Mouse (Mus musculus): ENCODE measurements around the gene Gzmk.

Gene Gzmk

DNA sequence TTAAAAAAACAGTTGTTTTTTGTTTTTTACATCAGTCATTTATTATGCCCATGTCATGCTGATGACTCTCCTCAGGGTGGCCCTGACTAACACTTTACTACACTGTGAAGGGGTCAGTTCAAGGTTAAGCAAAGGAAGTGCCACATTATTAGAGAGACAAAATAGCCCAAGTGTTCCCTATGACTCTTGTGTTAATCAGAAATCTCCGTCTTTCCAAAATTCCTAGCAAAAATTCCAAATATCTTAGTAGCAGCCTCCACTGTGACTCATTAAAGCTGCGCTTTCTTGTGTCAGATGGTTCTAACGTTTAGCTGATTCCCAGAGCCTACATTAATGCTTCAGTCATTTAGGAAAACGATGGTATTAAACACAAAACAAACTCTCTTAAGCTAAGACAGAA lies 23.5 kb downstream of the Gzmk start:
- no peak for DNase-seq (ENCODE audit: low spot score)

DNA sequence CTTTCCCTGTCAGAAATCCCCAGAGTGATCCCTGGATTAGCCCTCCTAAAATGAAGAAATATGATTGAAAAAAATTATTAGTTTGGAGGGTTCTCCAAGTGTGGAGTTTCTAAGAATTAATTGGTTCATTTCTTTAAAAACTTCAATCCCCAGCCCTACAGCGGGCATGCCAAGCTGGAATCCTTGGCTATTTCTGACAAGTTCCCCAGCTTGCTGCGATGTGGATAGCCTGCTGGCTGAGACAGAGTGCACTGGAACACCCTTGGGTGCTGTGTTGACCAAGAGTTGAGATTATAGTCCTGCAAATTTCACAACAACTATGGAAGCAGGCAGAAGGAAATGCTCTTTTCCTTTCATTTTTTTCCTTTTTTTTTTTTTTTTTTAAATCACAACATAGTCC lies 24.1 kb downstream of the Gzmk start:
- DNase-seq (ENCODE audit: low spot score): no peak

DNA sequence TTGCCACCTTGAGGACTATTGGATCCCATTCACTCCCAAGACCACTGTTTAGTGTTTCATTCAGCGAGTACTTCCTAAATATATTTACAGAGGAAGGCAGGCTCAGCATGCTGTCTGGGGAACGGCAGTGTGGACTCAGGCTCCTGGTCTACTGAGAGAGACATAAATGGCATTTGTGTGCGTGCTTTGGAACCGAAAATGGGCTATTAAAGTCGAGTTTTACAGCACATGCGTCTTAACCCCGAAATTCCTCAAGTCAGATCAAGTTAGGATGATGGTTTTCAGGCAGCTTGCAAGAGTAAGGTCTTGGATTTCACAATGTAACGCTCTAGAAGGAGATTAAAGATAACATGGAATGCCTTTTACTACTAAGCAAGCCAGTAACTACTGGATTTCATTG lies 25.0 kb downstream of the Gzmk start:
- DNase-seq (ENCODE audit: low spot score): no peak

DNA sequence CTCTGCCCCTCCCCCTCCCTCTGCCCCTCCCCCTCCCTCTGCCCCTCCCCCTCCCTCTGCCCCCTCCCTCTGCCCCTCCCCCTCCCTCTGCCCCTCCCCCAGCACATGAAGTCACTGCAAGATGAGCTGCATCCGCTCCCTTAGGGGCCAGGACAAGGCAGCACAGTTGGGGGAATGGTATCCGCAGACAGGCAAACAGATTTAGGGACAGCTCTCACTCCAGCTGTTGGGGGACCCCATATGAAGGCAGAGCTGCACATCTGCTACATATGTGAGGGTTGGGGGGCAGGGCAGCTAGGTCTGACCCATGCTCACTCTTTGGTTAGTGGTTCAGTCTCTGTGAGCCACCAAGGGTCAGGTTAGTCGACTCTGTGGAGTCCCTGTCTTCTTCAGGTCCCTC lies 26.4 kb downstream of the Gzmk start:
- DNase-seq (ENCODE audit: low spot score): no peak

DNA sequence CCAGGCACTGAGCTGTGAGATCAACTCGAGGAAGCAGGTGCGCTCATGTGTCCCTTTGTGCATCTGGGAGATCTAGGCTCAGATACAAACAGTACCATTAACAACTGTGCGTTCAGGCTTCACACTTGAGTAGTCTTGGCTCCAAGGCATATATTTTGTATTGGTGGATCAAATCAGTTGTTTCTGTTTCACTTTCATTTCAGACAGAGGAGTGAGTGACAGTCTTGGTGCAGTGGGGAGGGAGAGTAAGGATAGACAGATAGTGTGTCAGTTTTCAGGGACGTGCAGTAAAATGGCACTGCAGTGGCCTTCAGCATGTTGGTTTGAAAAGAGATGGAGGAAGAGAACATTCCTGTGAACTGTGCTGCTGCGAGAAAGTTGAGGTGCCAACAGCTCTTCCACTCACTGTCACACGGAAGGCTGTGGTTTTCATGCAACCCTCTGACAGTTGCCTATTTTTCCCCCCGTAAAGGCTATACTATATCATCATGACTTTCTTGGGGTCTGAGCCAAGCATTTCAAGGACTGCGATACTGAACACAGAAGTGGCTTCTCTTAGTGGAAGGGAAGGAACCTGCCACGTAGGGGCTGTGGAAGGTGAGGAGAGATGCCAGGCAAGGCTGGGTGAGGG lies 27.7 kb downstream of the Gzmk start:
- DNase-seq (ENCODE audit: low spot score): no peak

DNA sequence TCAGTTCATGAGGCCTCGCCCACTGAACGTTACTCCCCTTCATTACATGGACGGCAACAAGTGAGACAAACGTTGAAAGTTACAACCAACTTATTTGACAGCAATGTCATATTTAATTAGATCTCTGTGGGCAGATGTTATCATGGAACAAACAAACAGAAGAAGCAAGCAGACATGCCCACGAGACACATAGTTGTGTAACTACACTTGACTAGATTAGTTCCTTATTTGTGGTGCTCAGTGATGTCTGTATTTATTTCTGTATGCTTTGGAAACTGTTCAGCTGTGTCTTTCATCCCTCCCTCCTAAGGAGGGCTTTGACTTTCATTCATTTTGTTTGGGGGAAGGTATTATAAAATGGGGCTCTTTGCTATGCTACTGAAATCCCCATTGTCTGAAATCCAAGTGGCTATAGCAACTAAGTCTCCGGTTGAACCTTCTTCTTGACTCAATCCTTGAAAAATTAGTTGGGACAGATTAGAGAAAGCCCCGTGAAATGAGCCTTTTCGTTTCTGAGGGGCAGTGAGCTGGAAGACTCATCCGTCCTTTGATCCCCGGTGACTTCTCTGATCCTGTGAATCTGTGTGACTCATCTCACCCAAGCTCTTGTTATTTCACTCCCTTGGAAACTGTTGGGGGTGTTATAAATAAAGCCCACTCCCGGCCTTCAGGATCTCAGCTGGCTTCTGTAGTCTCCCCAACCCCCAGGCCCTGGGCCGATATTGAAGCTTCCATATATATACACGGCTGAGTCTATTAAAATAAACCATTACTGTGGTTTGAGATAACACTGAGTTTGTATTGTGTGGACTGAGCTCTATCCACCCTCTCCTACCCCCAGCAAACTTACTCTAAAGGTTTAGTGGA lies 28.7 kb downstream of the Gzmk start:
- DNase-seq (ENCODE audit: low spot score): no peak

DNA sequence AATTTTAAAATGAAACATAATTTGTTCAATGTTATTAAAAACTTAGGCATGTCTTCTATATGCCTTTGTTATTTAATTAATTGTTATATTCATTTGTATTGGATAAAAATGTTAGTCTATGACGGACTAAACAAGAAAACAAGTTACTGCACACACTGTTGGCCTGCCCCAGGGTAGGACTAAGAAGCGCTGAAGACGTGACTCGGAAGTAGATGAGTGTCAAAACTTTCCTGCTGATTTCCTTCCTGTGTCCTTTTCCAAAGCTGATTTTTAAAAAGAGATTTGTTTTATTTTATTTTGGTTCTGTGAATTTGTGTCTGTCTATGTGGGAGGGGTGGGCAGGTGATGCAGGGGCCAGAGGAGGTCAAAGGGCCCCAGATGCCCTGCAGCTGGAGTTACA lies 42.0 kb downstream of the Gzmk start:
- DNase-seq (ENCODE audit: low spot score): no peak

DNA sequence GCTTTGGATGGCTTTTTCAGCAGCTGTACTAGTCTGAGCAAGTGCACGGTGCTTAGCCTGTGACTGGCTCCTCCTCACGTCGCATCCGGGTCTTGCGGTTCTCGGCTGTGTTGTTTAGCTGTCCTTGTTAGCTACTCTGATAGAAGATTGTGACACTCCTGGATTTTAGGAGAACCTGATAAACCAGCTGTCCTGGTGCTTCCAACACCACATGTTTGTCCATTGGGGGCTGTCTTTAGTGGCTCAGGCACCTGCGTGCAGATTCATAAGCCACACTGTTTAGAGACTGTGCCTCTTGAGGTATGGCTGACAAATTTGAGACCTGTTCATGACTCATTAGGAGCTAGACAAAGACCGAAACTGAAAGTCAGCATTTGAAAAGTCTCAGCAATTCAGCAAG lies 42.4 kb downstream of the Gzmk start:
- DNase-seq (ENCODE audit: low spot score): no peak

DNA sequence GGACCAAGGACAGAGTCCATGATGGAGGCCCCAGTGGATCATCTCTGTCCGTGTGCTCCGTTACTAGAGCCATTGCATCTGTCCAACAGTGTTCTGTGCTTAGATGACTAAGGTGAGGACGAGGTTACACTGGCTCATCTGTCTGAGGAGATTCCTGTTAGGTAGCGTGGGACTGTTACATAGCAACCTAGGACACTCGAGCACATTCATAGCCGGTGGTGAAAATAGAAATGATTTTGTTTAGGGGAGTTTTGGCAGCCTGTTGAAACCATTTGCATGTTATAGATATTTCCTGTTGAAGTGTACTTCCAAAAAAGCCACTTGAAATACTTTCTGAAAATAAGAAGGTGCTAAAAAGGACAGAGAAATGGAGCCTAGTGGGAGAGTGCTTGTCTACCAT lies 51.5 kb downstream of the Gzmk start:
- no peak for DNase-seq (ENCODE audit: low spot score)

DNA sequence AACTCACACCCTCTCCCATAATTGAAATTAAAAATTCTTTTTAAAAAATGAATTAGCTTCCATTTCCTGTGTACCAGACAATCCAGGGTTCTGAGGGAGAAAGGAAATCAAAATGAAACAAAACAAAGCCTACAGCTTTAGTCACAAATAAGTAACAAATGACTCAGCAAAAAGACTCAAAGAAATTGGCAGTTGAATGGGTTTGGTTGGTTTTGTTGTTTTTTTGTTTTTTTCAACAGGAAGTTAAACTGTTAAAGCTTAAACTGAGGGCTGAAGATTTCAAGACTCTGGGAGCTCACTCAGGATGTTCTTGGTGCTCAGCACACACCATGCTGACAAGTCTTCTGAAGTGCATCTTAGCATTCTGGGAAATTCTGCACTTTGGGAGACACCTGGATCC lies 55.5 kb downstream of the Gzmk start:
- DNase-seq (ENCODE audit: low spot score): no peak

DNA sequence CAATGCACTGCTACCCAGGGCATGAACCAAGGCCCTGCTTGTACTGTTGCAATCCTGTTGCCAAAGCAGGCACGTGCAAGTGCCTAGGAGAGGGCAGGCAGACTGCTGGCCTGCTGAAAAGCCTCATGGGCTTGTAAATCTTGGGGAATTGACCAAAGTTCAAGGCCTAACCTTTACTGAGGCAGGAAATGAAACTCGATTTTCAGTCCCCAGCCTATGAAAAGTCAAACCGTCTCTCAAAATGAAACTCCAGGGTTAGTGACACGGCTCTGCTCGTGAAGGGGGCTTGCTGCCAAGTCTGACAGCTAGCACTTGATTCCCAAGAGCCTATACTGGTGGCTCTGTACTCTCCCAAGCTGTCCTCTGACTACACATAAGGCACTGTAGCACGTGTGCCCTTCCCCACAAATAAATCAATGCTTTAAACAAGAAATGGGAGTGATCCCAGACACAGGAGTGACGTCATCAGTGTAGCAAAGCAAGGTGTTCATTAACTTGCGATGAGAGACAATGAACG lies 57.6 kb downstream of the Gzmk start:
- no peak for DNase-seq (ENCODE audit: low spot score)

DNA sequence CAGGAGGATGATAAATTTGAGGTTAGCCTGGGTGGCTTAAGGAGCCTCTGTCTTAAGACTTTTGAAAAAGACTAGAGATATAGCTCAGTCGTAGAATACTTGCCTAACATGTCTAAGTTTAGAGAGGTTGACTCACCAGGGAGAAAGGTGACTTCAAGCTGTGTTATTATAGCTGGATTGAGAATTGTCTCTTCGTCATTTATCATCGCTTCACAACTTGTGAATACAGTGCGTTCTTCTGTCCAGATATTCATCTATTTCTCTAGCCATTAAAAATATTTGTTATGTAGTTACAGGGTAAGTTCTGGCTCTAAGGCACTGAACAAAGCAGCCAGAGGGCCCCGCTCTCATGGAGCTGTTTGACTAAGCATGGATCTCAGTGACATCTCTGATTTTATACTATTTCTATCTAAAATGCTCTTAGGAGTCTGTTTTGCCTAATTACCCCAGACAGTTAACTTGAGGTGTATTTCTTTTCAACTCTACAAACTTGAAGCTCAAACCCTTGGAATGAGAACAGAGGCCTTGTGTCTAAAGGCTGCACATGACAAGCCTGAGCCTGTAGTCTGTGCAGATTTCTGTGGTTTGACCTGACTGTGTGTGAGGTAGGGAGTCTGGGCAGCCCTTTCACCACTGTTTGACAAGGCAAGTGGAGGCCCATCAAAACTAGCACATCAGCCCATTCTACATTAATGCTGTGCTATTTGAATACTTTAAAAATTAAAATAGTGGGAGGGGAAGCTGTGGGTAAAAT lies 61.3 kb downstream of the Gzmk start:
- no peak for DNase-seq (ENCODE audit: low spot score)

DNA sequence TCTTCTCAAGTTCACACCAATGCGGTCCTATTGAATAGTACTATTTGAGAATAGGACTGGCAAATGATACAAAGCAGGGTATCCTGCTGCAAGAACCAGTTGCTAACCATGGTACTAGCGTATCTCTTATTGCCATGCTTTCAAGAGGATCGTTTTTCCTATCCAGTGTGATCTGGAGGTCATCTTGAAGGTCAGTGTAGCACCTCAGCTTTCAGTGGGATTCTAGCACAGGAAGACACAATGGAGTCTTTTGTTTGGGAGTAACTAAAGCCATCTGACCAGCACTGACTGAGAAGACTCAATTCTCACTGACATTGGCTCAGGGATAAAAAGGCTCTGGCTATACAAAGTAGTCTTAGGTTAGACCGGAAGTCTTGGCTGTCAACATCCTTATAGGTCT lies 74.2 kb downstream of the Gzmk start:
- DNase-seq (ENCODE audit: low spot score): no peak

DNA sequence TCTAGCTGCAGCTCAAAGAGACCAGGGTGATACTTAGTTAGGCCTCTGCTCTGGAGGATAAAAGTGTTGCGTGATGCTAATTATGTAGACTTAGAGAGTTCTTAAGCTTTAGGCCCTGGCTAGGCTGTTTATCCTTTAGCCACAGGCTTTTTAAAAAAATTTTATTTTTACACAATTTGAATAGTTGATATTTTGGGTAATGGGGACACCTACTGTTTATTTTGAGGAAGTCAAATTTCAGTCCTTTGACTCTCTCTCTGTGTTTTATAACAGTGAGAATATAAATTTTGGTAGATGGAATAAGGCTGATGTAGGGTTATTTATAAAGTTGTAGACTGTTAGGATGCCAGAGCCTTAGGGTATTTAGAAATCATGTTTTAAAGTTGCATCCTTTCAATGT lies 86.1 kb downstream of the Gzmk start:
- DNase-seq (ENCODE audit: low spot score): no peak

DNA sequence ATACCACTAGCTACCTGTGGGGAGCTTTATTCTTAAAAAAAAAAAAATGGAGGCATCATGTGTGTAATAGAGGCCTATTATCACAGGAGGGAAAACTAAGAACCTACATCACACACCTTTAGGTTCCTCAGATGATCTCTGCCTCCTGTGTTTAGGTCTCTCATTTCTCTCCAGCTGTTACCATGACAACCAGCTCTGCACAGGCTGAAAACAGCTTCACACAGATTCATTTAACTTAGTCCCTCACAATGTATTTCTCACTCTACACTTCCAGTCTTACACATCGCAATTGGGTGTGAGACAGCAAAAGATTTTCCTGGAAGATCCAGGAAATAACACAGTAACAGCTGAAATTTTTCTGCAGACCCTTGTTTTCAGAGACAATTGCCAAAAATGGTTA lies 95.7 kb downstream of the Gzmk start:
- no peak for DNase-seq (ENCODE audit: low spot score)

Data from testis, postnatal 14 days (tissue).